Mouse (Mus musculus) liver, embryonic 15.5 days (tissue): ENCODE data around the gene Armc3. TPM values are rescaled to one million over a fixed set of nuclear protein-coding genes. Genes with fewer than 3 reads are reported as not detected.
A peak's percentile ranks its signal among the peaks of the same experiment; 100 is the strongest.

Experiments
- ATAC-seq: fragments of 200-750 bp; cut with Nextera tagmentation; 2 replicates; pipeline ENCODE4 v1.8.0; 2017; ENCODE audit warnings: moderate number of reproducible peaks, mild to moderate bottlenecking, moderate library complexity; ENCODE audit not compliant: insufficient read depth
- H3K27ac ChIP-seq: fragments of 300-500 bp; sonication (generic); replicated peaks from 2 replicates; pipeline ENCODE4 v1.5.1; 2015; ENCODE audit warnings: mild to moderate bottlenecking, inconsistent platforms
- H3K27me3 ChIP-seq: fragments of 300-500 bp; sonication (generic); 2 replicates; pipeline ENCODE4 v1.6.1; 2015; ENCODE audit warnings: mild to moderate bottlenecking, inconsistent platforms
- H3K36me3 ChIP-seq: fragments of 300-500 bp; sonication (generic); replicated peaks from 2 replicates; pipeline ENCODE4 v1.6.1; 2015; ENCODE audit warnings: moderate library complexity, mild to moderate bottlenecking, inconsistent platforms
- H3K4me1 ChIP-seq: fragments of 300-500 bp; sonication (generic); replicated peaks from 2 replicates; pipeline ENCODE4 v1.6.1; 2015; ENCODE audit warnings: inconsistent platforms
- H3K4me2 ChIP-seq: fragments of 300-500 bp; sonication (generic); 2 replicates; pipeline ENCODE4 v1.6.1; 2015; ENCODE audit warnings: moderate library complexity, mild to moderate bottlenecking, inconsistent platforms
- H3K4me3 ChIP-seq: fragments of 300-500 bp; sonication (generic); replicated peaks from 2 replicates; pipeline ENCODE4 v1.5.1; 2015; ENCODE audit warnings: mild to moderate bottlenecking, inconsistent platforms
- H3K9ac ChIP-seq: fragments of 300-500 bp; sonication (generic); 2 replicates; pipeline ENCODE4 v1.6.1; 2015; ENCODE audit warnings: moderate library complexity, mild to moderate bottlenecking, inconsistent platforms
- H3K9me3 ChIP-seq: fragments of 300-500 bp; sonication (generic); replicated peaks from 2 replicates; pipeline ENCODE4 v1.6.1; 2016; ENCODE audit warnings: inconsistent platforms
- WGBS: fragments of 180-500 bp; shearing (Covaris S2); methylation state at CpG from one replicate; pipeline ENCODE4 v1.1.7; 2015; ENCODE audit warnings: mixed read lengths; ENCODE audit not compliant: insufficient replicate concordance; 5-methylcytosine and 5-hydroxymethylcytosine counted together
- polyA plus RNA-seq: library from polyadenylated mRNA; unstranded; fragments of >200 nt; fragmentation: Nextera tagmentation; extraction: Ambion mirVana; gene quantifications from 2 replicates; pipeline ENCODE4 v1.2.1, GENCODE M21; 2015

Gene Armc3
- polyA plus RNA-seq, 1 experiment from 2014 or later: 0.03 TPM

DNA sequence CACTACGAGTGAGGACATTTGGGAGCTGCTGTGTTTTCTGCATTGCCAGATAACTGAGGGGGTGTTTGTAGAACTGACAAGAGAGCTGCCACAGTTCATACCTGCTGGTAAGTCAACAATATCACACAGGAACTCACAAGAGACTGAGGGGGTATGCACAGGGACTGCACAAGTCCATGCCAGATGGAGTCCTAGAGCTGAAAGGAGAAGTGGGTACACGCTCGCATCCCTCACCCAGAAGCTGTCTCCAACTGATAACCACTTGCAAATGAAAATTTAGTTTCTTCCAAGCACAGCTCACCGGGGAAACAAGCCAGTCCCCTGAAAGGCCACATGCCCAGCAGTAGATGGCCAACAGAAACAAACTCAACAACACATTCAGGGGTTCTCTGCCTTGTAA is 119.4 kb downstream of the Armc3 start:
- ATAC-seq: no peak
- Histone ChIP-seq H3K4me1 (no peaks in the 10 kb centered on the region), H3K4me3 (no peak overlapping the region), H3K36me3 (no peaks in the 10 kb centered on the region), H3K9ac (no peak overlapping the region), H3K27me3 (no peaks in the 10 kb centered on the region), H3K4me2 (no peak overlapping the region), H3K9me3 (no peaks in the 10 kb centered on the region), H3K27ac (no peak overlapping the region)
- 21% methylated on average over 4 of the region's 4 CpGs for WGBS

DNA sequence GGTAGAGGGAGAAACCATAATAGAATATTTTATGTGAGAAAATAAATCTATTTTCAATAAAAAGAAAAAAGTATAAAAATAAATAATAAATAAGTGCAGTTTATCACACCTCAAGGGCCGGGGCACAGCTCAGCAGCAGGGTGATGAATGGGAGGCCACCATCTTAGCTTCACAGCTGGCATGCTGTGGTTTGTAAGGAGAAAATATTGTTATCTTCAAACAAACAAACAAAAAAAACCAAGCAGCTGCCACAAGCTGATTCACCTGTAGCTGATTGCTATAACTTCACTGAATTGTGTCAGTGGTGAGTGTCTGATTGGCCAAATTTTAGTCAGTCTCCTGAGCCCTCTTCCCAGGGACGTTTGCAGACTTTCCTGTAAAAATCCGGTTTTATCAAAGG is 120.2 kb downstream of the Armc3 start:
- WGBS: 42% methylated on average over 3 of the region's 3 CpGs

DNA sequence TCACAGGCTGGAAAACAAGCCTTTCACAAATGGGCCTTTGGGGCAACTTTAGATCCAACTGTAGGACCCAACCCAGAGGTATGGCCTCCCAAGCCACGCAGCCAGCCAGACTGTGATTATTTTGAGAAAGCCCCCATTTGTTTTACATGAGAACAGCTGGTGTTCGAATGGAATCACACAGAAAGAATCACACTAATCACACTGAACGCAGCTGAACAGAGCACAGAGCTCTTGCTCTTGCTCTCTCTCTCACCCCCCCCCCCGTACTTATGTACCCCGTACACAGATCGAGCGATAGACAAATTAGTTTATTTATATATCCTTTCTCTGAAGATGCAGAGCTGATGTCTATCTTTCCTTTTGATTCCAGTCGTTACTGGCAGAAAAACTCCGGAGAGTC is 123.3 kb downstream of the Armc3 start:
- Histone ChIP-seq H3K4me3 (no peak overlapping the region), H3K9ac (no peak overlapping the region), H3K27ac (no peak overlapping the region), H3K27me3 (no peaks in the 10 kb centered on the region), H3K36me3 (no peaks in the 10 kb centered on the region), H3K4me2 (no peak overlapping the region), H3K4me1 (no peaks in the 10 kb centered on the region), H3K9me3 (no peaks in the 10 kb centered on the region)
- ATAC-seq: no peak
- WGBS: 67% methylated on average over 9 of the region's 9 CpGs

More for the DNA sequence above, 120.2 kb downstream of the Armc3 start:
- Histone ChIP-seq H3K9me3 (no peaks in the 10 kb centered on the region), H3K27me3 (no peaks in the 10 kb centered on the region), H3K4me2 (no peak overlapping the region), H3K36me3 (no peaks in the 10 kb centered on the region), H3K27ac (no peak overlapping the region), H3K9ac (no peak overlapping the region), H3K4me3 (no peak overlapping the region), H3K4me1 (no peaks in the 10 kb centered on the region)
- no peak for ATAC-seq

DNA sequence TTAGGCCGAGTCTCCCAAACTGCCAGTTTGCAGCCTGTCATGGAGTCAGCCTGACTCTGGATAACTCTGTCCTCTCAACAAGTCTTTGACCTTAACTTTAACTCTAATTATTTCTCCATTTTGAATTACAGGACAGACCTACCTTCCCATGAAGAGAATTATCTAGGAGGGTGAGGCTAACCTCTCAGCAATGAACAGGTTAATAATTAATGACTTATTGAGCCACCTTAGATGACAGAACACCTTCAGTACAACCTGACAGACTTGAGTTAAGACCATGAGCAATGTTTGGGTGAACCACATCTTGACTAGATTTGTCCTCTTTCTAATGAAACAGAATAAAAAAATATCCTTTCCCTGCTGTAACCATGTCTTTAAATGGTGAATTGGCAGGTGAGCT is 127.3 kb downstream of the Armc3 start:
- WGBS: 62% methylated on average over 1 of the region's 1 CpGs
- H3K27me3 ChIP-seq: no peaks in the 10 kb centered on the region
- H3K4me3 ChIP-seq: no peak overlapping the region
- no peak overlapping the region for H3K4me2 ChIP-seq
- no peak overlapping the region for H3K27ac ChIP-seq
- no peaks in the 10 kb centered on the region for H3K36me3 ChIP-seq
- H3K9me3 ChIP-seq: no peaks in the 10 kb centered on the region
- no peak overlapping the region for H3K9ac ChIP-seq
- ATAC-seq: no peak
- H3K4me1 ChIP-seq: no peaks in the 10 kb centered on the region

DNA sequence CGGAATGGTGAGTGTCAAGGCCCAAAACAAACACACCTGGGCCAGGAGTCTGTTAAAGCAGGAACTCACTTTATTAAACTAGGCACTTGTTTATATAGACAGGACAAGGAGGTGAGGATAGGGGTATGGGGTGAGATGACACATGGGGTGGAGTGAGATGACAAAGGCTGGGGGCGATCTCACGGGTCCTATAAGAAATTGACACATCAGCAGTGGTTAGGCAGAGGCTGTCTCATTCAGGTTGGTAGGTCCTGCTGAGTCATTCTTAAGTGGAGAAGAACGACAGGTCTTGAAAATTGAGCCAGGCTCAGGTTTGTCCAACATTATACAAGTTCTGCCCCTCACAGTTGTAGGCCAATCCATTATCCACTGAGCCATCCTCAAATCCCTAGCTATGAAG is 128.7 kb downstream of the Armc3 start:
- Histone ChIP-seq H3K36me3 (no peaks in the 10 kb centered on the region), H3K9ac (no peak overlapping the region), H3K27me3 (no peaks in the 10 kb centered on the region), H3K4me1 (no peaks in the 10 kb centered on the region), H3K4me3 (no peak overlapping the region), H3K9me3 (no peaks in the 10 kb centered on the region), H3K27ac (no peak overlapping the region), H3K4me2 (no peak overlapping the region)
- ATAC-seq: no peak
- WGBS: 59% methylated on average over 4 of the region's 4 CpGs

DNA sequence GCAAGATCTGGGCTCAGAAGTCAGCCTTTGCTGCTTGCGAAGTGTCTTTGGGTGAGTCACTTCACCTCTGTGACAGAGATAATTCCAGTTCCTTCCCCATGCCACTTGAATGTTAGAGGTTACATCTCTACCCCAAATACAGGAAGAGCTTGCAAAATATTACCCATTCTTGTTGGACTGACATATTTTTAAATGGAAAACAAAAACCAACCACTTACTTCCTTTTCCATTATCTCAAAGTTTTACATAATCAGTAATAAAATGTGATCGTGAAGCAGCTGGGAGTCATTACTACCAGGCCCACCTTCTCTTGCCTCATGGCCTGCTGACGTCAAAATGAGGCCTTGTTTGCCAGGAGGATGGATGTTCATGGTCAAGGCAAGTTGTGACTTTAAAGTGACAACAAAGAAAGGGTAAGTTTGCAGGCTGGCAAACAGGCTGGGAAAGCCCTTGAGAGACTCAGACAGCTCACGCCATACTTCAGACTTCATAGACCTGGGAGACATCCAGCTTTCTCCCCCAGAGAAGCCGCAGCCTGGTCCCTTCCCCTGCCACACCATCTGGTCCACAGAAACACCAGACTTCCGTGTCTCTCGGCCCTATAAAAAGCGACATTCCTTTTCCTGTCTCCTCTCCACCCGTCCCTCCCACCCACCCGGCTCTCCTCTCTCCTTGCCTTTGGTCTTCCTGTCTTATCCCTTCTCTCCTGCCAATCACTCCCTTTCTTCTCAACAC is 145.0 kb downstream of the Armc3 start:
- no peaks in the 10 kb centered on the region for H3K4me1 ChIP-seq
- WGBS: 33% methylated on average over 10 of the region's 10 CpGs
- H3K27me3 ChIP-seq: no peaks in the 10 kb centered on the region
- no peak overlapping the region for H3K4me3 ChIP-seq
- ATAC-seq: no peak
- no peaks in the 10 kb centered on the region for H3K9me3 ChIP-seq
- no peaks in the 10 kb centered on the region for H3K36me3 ChIP-seq
- H3K27ac ChIP-seq: no peak overlapping the region
- no peak overlapping the region for H3K9ac ChIP-seq
- H3K4me2 ChIP-seq: peak overlapping the region; percentile 33; the same call in 1 of the 2 replicates

DNA sequence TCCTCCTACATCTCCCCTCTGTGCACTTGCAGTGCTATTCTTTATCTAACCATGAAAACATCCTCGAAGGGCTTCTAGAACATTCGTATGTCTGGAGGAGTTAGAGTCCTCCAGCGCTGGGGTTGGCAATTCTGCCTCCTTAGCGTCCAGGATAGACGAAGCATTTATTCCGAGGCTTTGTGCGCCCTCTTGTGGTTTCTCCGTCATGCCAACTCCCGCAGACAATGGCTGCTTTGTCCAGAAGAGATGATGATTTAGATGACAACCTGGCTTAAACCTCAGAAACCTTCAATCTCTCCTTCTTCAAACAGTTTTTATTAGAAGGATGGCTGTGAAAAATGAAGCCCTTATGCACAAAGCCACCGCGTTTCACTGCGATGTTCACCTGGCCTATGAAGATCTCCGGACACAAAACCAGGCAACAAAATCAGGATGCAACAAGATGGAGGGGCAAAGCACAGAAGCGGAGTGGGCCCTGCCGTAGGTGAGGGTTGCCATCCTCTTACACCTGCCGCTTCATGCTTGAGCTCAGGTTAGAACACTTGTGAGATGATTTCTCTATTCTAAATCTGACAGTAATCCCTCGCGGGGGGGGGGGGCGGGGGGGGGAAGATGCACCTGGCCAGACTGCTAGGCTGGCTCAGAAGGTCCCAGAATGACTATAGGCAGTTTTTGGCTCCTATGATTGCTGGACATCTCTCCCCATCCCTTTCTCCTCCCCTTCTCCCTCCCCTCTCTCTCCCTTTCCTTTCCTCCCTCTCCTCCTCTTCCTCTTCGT is 145.7 kb downstream of the Armc3 start:
- Histone ChIP-seq H3K4me2 (peak overlapping the region; percentile 33; the same call in 1 of the 2 replicates), H3K27me3 (no peaks in the 10 kb centered on the region), H3K9ac (no peak overlapping the region), H3K36me3 (no peaks in the 10 kb centered on the region), H3K27ac (no peak overlapping the region), H3K4me1 (no peaks in the 10 kb centered on the region), H3K4me3 (no peak overlapping the region), H3K9me3 (no peaks in the 10 kb centered on the region)
- WGBS: 18% methylated on average over 17 of the region's 20 CpGs
- no peak for ATAC-seq

DNA sequence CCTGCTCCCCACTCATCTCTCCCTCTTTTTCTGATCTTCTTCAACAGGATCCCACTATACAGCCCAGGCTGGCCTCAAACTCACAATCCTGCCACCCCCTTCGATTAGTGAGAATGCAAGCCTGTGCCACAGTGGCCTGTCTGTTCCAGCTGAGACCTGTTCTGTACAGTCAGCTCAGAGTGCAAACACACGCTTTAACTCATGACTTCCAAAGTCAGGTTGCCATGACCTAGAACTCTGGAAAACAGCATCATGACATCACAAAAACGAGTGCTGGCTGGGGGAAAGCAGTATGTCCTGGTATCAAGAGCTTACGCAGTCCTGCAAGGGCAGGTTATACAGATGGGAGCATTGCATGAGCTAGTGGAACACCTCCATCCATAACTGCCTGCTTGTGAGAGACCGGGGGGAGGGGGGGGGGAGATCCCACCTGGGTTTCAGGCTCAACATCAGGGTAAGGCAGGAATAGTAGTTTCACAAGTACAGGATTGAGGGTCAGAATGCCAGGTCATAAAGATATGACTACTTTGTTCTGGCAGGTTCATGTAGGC is 146.4 kb downstream of the Armc3 start:
- ATAC-seq: no peak
- Histone ChIP-seq H3K27ac (no peak overlapping the region), H3K9me3 (no peaks in the 10 kb centered on the region), H3K9ac (no peak overlapping the region), H3K36me3 (no peaks in the 10 kb centered on the region), H3K4me2 (no peak overlapping the region), H3K27me3 (no peaks in the 10 kb centered on the region), H3K4me3 (no peak overlapping the region), H3K4me1 (no peaks in the 10 kb centered on the region)
- 54% methylated on average over 5 of the region's 5 CpGs for WGBS

DNA sequence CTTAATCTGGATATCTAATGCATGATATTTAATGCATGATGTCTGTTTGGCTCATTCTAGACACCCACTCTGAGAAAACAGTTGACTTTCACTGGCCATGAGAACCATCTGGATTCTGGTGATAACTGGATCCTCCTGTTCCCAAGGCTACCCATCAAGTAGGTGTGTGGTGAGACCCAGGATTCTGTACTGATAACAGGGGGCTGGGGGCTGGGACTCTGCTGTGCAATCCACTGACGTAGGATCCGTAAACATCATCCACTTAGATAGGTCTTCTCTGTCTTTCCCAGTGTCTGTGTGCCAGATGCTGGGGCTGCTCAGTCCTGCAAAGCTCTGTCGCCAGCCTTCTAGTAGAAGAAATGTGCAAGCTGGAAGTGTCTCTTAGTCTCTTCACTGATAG is 149.4 kb downstream of the Armc3 start:
- no peak overlapping the region for H3K4me3 ChIP-seq
- H3K4me2 ChIP-seq: no peak overlapping the region
- H3K9ac ChIP-seq: no peak overlapping the region
- H3K9me3 ChIP-seq: no peaks in the 10 kb centered on the region
- H3K36me3 ChIP-seq: no peaks in the 10 kb centered on the region
- no peak for ATAC-seq
- H3K4me1 ChIP-seq: no peaks in the 10 kb centered on the region
- H3K27me3 ChIP-seq: no peaks in the 10 kb centered on the region
- 33% methylated on average over 3 of the region's 3 CpGs for WGBS
- H3K27ac ChIP-seq: no peak overlapping the region

DNA sequence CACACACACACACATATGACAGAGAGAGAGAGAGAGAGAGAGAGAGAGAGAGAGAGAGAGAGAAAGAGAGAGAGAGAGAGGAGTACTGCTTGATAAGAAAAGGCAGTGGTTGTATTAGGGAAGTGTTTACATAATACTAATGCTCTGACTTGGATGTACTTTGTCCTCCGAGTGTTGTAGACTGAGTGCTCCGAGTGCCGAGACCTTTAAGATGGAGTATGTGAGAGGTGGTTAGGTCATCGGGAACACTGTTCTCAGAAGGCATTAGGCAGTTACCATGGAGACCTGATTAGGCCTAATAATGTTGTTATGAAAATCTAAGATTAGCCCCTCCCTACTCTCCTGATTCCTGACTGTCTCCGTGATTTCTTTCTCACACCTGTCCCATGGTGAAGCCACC is 151.1 kb downstream of the Armc3 start:
- H3K4me2 ChIP-seq: no peak overlapping the region
- no peaks in the 10 kb centered on the region for H3K27me3 ChIP-seq
- H3K9me3 ChIP-seq: no peaks in the 10 kb centered on the region
- no peak overlapping the region for H3K4me3 ChIP-seq
- 67% methylated on average over 5 of the region's 5 CpGs for WGBS
- H3K9ac ChIP-seq: no peak overlapping the region
- ATAC-seq: no peak
- H3K36me3 ChIP-seq: no peaks in the 10 kb centered on the region
- no peaks in the 10 kb centered on the region for H3K4me1 ChIP-seq
- H3K27ac ChIP-seq: no peak overlapping the region

DNA sequence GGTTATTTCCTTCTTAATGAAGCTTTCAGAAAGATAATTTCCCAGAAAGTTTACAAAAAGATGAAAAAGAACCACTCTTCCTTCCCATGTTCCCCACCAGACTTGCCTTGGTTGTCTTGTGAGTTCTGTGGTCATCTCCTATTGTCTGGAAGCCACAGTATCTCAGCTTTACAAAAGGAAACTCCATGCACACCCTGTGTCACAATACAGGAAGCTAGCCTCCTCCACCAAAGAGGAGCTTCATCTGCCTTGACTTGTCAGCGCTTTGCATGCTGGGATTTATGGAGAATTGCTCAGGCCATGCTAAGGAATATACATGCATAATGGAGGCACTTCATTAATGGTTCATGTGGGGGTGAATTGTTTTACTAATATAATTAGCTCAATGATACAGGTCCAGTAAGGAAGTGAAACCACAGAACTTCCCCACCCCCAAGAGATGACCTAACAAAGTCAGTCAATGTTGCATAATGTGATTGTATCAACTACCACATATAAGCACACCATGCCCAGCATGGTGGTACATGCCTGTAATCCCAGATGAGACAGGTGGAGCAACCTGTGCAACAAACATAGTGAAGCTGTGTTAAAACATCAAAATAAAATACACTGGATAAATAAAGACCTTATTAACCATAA is 152.6 kb downstream of the Armc3 start:
- 61% methylated on average over 1 of the region's 1 CpGs for WGBS
- H3K27ac ChIP-seq: no peak overlapping the region
- no peak overlapping the region for H3K4me2 ChIP-seq
- no peaks in the 10 kb centered on the region for H3K27me3 ChIP-seq
- no peak overlapping the region for H3K4me3 ChIP-seq
- H3K4me1 ChIP-seq: no peaks in the 10 kb centered on the region
- H3K9me3 ChIP-seq: no peaks in the 10 kb centered on the region
- no peaks in the 10 kb centered on the region for H3K36me3 ChIP-seq
- H3K9ac ChIP-seq: no peak overlapping the region
- no peak for ATAC-seq
